Mouse (Mus musculus) stomach, postnatal 0 days (tissue): ENCODE data around the gene Gm28308.

Experiments
- CTCF ChIP-seq: IDR thresholded peaks from 2 replicates; pipeline ENCODE4 v1.5.1; 2016; ENCODE audit warnings: antibody characterized with exemption, low read depth, mild to moderate bottlenecking, moderate library complexity
- EP300 ChIP-seq: optimal IDR thresholded peaks from 2 replicates; pipeline ENCODE3; 2016; ENCODE audit warnings: antibody characterized with exemption

- no peak for TF ChIP-seq CTCF
- no peak for TF ChIP-seq EP300
Measured at GRCm38 (mm10) chr6:52118903-52119635, 94.1 kb downstream of the Gm28308 start.
